Mouse (Mus musculus): ENCODE data around the gene Keap1. TPM values are rescaled to one million over a fixed set of nuclear protein-coding genes. Genes with fewer than 3 reads are reported as not detected.
A peak's percentile ranks its signal among the peaks of the same experiment; 100 is the strongest.

Keap1 gene
- total and polyA plus RNA-seq, 2 experiments from 2014 or later: 45.7 to 79.0 TPM

DNA sequence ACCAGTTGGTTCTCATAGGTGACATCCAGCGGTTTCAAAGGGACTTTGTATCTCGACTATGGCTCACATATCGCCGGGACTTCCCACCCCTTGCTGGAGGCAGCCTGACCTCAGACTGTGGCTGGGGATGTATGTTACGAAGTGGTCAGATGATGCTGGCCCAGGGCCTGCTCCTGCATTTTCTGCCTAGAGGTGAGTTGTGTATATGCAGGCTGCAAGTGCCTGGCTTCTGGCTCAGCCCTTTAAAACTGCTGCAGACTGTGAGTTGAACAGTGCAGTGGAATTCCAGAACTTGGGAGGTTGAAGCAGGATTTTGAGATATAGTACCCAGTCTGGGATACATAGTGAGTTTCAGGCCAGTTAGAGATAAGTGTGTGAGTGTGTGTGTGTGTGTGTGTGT, 27.7 kb upstream of the Keap1 start:
- Histone ChIP-seq H3K27me3 (ENCODE audit: control insufficient read depth, insufficient read depth, low read length) (no peaks in the 10 kb centered on the region), H3K27ac (ENCODE audit: low read depth) (no peak overlapping the region), H3K4me2 (ENCODE audit: low read depth, low read length) (peak overlapping the region; percentile 93), H3K9ac (replicated peaks; ENCODE audit: low read depth, low read length) (no peak overlapping the region), H3K4me1 (ENCODE audit: control insufficient read depth, insufficient read depth) (peaks cover 20% of the 10 kb centered on the region), H3K9me3 (replicated peaks; ENCODE audit: control insufficient read depth, low read length) (no peaks in the 10 kb centered on the region), H3K36me3 (replicated peaks; ENCODE audit: control insufficient read depth, insufficient read depth, low read length) (peaks cover 45% of the 10 kb centered on the region), H3K4me3 (ENCODE audit: low read depth, low read length) (peak overlapping the region; percentile 99; the same call in 1 of the 2 replicates)
- DNase-seq (ENCODE audit: low spot score): no peak
- no peak for ATAC-seq (ENCODE audit: insufficient read depth, low read depth)
- WGBS: 69% methylated on average over 5 of the region's 5 CpGs
- TF ChIP-seq CTCF (IDR thresholded peaks at IDR 0.05; ENCODE audit: low read depth) (no peak), EP300 (IDR thresholded peaks at IDR 0.05; ENCODE audit: low read depth) (no peak)

DNA sequence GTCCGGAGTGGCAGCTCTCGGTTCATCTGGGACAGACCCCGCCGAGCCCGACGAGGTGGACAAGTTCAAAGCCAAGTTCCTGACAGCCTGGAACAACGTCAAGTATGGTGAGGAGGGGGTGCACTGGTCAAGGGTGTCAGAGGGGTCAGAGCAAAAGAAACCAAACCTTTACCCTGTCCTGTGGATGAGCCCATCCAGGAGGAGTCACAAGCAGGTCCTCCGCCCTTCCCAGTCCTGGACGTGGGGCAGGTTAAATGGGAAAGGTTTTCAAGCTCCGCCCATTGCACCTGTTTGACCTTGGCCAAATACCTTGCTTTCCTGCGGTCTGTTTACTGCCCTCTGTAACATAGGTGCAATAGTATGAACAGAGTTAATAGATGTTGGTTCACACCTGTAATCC, 26.4 kb upstream of the Keap1 start:
- Histone ChIP-seq H3K4me1 (ENCODE audit: control insufficient read depth, insufficient read depth) (peaks cover 20% of the 10 kb centered on the region), H3K9me3 (replicated peaks; ENCODE audit: control insufficient read depth, low read length) (no peaks in the 10 kb centered on the region), H3K4me2 (ENCODE audit: low read depth, low read length) (peak overlapping the region; percentile 93), H3K27ac (ENCODE audit: low read depth) (peak overlapping the region; percentile 85), H3K36me3 (replicated peaks; ENCODE audit: control insufficient read depth, insufficient read depth, low read length) (peaks cover 32% of the 10 kb centered on the region), H3K27me3 (ENCODE audit: control insufficient read depth, insufficient read depth, low read length) (no peaks in the 10 kb centered on the region), H3K4me3 (ENCODE audit: low read depth, low read length) (peak overlapping the region; percentile 99), H3K9ac (replicated peaks; ENCODE audit: low read depth, low read length) (peak overlapping the region; percentile 98)
- DNase-seq (ENCODE audit: low spot score): no peak
- WGBS: 6% methylated on average over 11 of the region's 11 CpGs
- ATAC-seq (ENCODE audit: insufficient read depth, low read depth): no peak
- TF ChIP-seq CTCF (IDR thresholded peaks at IDR 0.05; ENCODE audit: low read depth) (no peak), EP300 (IDR thresholded peaks at IDR 0.05; ENCODE audit: low read depth) (no peak)

DNA sequence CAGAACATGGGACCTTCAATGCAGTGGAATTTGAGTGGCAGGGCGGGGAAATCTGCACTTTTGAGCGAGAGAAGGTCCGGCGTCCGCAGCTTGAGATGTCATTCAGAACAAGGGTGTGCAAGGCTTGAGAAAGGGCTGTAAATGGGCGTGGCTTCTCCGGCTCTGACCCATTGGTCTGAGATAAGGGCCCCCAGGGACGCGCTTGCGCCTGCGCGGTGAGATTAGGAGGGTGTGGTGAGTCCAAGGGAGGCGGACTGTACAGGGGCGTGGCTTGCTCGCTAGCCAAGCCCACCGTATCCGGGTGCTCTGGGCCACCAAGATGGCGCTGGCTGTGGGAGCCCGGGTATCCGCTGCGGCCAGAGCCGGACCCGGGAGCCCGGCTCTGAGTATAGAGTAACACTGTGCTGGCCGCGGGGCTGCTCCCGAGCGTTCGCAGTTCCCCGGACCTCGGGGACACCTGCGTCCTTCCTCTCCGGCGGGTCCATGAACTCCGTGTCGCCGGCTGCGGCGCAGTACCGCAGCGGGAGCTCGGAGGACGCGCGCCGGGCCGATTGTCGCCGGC, 25.9 kb upstream of the Keap1 start, which contains the start of gene Atg4d:
Atg4d (plus strand) TSS at position 294 of the 562 bp plus-strand sequence.
- Histone ChIP-seq H3K4me2 (ENCODE audit: low read depth, low read length) (peak within 1 kb of the TSS; percentile 93), H3K27me3 (ENCODE audit: control insufficient read depth, insufficient read depth, low read length) (no peaks in the 10 kb centered on the region), H3K9me3 (replicated peaks; ENCODE audit: control insufficient read depth, low read length) (no peaks in the 10 kb centered on the region), H3K4me3 (ENCODE audit: low read depth, low read length) (peak within 1 kb of the TSS; percentile 99), H3K4me1 (ENCODE audit: control insufficient read depth, insufficient read depth) (peaks cover 20% of the 10 kb centered on the region), H3K36me3 (replicated peaks; ENCODE audit: control insufficient read depth, insufficient read depth, low read length) (peaks cover 27% of the 10 kb centered on the region), H3K27ac (ENCODE audit: low read depth) (peak within 1 kb of the TSS; percentile 85), H3K9ac (replicated peaks; ENCODE audit: low read depth, low read length) (peak within 1 kb of the TSS; percentile 98)
- peak; percentile 99 for DNase-seq (ENCODE audit: low spot score)
- WGBS: under 1% methylated on average over 49 of the region's 49 CpGs
- ATAC-seq (ENCODE audit: insufficient read depth, low read depth): peak; percentile 99
- no peak for TF ChIP-seq CTCF (IDR thresholded peaks at IDR 0.05; ENCODE audit: low read depth)
- no peak for TF ChIP-seq EP300 (IDR thresholded peaks at IDR 0.05; ENCODE audit: low read depth)

DNA sequence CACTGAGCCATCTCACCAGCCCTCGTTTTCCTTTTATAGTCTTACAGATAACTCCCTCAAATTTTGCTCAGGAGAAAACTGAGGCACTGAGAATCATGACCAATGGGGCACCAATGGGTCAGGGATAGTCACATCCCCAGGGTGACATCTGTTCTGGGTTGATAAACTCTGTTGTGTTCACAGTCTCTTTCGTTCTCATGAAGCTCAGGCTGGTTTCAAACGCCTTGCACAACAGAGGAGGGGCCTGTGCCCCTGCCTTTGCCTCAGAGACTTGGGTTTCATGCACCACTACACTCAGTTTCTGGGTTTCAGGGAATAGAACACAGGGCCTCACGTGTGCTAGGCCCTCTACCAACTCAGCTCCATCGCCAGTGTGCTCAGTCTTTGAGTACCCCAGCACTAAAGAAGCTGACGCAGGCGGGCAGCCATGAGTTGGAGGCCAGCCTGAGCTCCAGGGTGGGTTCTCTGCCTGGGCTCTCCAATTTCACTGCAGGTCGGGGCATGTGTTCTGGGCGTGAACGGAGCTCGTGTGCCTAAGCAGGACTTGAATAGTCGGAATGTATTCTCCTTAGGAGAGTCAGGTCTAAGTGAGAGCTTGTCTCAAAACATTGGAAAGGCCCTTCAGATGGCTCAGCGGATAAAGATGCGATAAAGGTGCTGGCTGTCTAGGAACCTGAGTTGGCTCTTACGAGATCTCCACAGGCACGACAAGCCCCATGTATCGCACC, 25.3 kb upstream of the Keap1 start:
- 16% methylated on average over 17 of the region's 17 CpGs for WGBS
- ATAC-seq (ENCODE audit: insufficient read depth, low read depth): peak; percentile 6; the same call in 1 of the 2 replicates
- peak overlapping the region; percentile 99 for H3K4me3 ChIP-seq (ENCODE audit: low read depth, low read length)

DNA sequence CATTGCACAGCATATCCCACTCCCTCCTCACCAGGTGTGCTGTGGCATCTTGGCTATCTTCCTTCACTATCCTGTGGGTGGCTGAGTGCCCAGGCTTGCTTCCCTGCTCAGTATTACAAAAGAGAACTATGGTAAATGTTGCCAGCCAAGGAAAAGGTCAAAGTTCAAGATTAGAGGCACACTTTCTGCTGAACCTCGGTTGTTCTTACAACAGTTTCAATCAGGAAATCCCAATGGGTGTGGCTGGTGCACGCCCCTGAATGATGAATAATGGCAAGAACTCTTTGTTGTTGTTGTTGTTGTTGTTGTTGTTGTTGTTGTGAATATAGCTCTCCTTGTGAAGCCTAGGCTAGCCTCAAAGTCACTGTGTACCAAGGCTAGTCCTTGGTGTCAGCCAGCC, 22.7 kb upstream of the Keap1 start:
- Histone ChIP-seq H3K27ac (ENCODE audit: low read depth) (no peak overlapping the region), H3K4me1 (ENCODE audit: control insufficient read depth, insufficient read depth) (peaks cover 18% of the 10 kb centered on the region), H3K27me3 (ENCODE audit: control insufficient read depth, insufficient read depth, low read length) (no peaks in the 10 kb centered on the region), H3K36me3 (replicated peaks; ENCODE audit: control insufficient read depth, insufficient read depth, low read length) (peaks cover 2% of the 10 kb centered on the region; the same call in 1 of the 2 replicates), H3K4me3 (ENCODE audit: low read depth, low read length) (no peak overlapping the region), H3K9ac (replicated peaks; ENCODE audit: low read depth, low read length) (no peak overlapping the region), H3K9me3 (replicated peaks; ENCODE audit: control insufficient read depth, low read length) (no peaks in the 10 kb centered on the region), H3K4me2 (ENCODE audit: low read depth, low read length) (no peak overlapping the region)
- ATAC-seq (ENCODE audit: insufficient read depth, low read depth): no peak
- no peak for TF ChIP-seq EP300 (IDR thresholded peaks at IDR 0.05; ENCODE audit: low read depth)
- TF ChIP-seq CTCF (IDR thresholded peaks at IDR 0.05; ENCODE audit: low read depth): no peak
- DNase-seq (ENCODE audit: low spot score): no peak
- 59% methylated on average over 2 of the region's 2 CpGs for WGBS

More for the DNA sequence above, 25.3 kb upstream of the Keap1 start:
- H3K27ac ChIP-seq (ENCODE audit: low read depth): peak overlapping the region; percentile 75
- no peaks in the 10 kb centered on the region for H3K27me3 ChIP-seq (ENCODE audit: control insufficient read depth, insufficient read depth, low read length)
- peak overlapping the region; percentile 93 for H3K4me2 ChIP-seq (ENCODE audit: low read depth, low read length)
- no peak for DNase-seq (ENCODE audit: low spot score)
- H3K9ac ChIP-seq (replicated peaks; ENCODE audit: low read depth, low read length): peak overlapping the region; percentile 25; the same call in 1 of the 2 replicates
- no peaks in the 10 kb centered on the region for H3K9me3 ChIP-seq (replicated peaks; ENCODE audit: control insufficient read depth, low read length)
- H3K4me1 ChIP-seq (ENCODE audit: control insufficient read depth, insufficient read depth): peaks cover 20% of the 10 kb centered on the region
- H3K36me3 ChIP-seq (replicated peaks; ENCODE audit: control insufficient read depth, insufficient read depth, low read length): peaks cover 22% of the 10 kb centered on the region
- no peak for TF ChIP-seq CTCF (IDR thresholded peaks at IDR 0.05; ENCODE audit: low read depth)
- TF ChIP-seq EP300 (IDR thresholded peaks at IDR 0.05; ENCODE audit: low read depth): no peak
